Mouse (Mus musculus): ENCODE measurements around the gene Grifin. TPM values are rescaled to one million over a fixed set of nuclear protein-coding genes. Genes with fewer than 3 reads are reported as not detected.

Grifin gene
- polyA plus RNA-seq, 3 experiments from 2014 or later = 1.2 to 5.5 (median 1.9) TPM

DNA sequence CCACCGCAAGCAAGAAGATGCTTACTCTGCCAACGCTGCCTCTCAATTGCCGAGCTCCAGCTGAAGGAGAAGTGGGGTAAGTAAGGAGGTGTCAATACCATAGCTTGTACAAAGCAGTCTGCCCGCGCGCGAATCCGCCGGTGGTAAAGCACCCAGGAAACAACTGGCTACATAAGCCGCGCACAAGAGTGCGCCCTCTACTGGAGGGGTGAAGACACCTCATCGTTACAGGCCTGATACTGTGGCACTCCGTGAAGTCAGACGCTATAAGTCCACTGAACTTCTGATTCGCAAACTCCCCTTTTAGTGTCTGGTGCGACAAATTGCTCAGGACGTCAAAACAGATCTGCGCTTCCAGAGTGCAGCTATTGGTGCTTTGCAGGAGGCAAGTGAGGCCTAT is 18.5 kb downstream of the Grifin start:
- no peak for ATAC-seq

DNA sequence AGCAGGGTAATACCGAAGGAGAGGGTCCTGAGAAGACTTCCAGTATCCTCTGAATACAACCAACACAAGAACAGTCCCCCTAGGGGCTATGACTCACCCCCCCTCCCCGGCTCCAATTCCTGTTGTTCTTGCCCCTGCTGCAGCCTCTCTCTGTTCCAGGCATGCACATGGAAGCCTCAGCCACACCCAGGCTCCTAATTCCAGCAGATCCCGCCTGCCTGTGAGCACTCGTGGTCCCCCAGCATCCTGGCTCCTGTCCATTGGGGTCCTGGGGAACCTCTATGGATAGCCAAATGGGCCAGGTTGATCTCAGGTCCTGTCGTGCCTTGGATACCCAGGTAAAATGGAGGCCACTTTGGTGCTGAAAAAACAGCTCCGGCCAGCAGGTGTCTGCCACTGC is 19.2 kb downstream of the Grifin start:
- no peak for ATAC-seq

DNA sequence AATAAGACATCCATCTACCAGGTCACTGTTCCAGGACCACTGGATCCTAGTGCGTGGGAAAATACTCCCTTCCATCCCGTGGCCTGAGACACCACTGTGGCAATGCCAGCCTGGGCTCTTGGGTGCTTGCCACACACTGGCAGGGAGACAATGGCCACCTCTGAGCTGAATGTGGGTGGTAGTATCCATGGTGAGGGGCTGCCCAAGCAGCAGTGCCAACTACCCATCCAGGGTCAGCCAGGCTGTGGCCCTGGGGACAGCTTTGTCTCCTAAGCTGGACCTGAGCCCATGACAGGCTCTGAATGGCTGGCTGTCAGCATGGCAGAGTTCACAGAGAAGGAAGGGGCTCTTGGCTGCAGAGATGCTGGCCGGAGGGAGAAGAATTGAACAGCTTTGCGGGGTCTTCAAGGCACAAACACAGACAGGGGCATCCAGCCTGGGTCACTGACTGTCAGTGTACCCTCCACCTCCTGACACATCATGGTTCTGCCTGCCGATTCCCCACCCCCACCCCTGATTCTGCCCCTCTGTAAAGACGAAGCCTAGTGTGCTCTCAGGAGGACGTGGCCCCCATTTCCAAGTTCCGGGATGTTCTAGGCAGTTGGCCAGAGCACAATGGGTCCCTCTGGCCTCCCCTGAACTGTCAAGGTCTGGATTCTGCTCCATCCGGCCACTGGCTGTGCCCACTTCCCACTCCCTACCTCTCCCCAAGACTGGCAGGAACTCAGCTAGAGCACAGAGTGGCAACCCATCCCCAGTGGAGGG is 21.9 kb downstream of the Grifin start:
- no peak for ATAC-seq

DNA sequence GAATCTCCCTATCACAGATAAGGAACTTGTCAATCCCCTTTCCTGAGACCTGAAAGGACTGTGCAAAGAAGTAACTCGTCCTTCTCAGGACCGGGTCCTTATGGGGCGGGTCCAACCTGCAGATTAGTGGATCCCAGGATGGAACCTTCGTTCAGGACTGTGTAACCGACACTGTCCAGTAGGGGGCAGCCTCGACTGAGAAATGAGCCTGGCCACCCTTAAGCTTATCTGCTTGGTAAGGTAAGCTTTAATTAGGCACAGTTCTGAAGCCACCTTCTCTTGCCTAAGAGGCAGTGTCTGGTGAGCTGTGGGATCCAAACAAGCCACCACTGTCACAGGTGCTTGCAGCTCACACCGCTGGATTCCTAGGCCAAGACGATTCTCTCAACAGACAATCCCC is 24.8 kb downstream of the Grifin start:
- ATAC-seq = peak; percentile 78

DNA sequence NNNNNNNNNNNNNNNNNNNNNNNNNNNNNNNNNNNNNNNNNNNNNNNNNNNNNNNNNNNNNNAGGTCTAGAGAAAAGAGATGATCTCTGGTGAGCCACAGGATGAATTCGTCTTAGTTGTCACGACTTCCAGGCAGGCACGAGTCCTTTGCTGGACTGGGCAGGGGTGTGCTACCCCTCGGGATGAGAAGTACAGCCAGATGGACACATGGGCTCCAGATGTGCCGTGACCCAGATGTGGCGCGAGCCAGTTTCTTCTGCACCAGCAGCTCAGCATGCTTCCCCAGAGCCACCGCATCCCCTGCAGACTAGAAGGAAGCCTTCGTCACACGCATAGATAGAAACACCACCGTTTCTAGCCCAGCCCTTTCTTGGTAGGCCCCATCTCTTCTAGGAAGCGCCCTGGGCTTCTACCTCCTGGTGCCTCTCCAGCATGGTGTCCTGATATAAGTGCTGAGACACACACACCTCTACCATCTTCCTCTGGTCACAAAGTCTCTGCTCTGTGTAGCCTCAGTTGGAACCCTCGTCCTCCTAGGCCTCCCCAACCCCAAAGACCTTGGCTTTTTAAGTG is 26.7 kb downstream of the Grifin start:
- no peak for ATAC-seq

DNA sequence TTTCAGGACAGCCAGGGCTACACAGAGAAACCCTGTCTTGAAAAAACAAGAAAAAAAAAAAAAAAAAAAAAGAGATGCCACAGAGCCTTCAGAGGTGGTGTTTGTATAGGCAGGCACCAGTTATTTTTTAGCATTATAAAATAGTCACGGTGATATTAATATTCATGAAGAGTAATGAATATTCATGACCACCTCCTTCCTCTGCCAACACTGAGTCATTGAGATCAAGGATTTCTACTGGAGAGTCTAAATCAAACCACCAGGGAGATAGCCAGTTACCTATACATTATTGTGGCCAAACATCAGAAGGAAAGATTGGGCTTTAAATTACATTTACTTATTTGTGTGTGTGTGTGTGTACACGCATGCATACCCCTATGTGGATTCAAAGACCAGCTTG is 38.1 kb downstream of the Grifin start:
- no peak for ATAC-seq

DNA sequence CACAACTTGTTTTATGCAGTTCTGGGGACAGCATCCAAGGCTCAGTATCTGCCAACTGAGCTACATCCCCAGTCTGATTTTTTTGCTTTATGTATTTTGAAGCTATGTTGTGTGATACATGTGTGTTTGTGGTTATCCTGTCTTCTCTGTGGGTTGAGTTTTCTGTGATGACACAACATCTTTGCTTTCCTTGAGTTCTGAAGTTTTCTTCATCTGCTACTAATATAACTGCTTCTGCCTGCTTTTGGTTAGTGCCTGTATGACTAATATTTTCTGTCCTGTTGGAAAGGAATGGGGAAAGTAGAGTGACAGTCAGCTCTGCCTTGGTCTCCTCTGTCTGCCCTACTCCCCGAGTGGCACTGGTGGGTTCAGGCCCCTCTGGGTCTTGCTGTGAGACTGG is 43.7 kb downstream of the Grifin start:
- ATAC-seq = no peak

DNA sequence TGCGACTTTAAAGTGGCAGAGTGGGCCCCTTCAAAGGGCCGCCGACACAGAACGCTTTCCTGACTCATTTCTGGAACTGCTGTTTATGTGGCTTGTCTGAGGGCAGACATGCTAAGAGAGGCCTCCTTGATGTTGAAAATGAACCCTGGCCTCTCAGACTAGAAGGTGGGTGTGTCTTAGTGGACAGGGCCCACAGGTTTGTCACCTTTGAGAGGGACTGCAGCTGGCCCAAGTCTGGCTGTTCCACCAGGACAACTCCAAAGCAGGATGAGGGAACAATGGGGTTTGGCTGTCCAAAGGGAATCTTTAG is 47.0 kb downstream of the Grifin start:
- peak; percentile 46 for ATAC-seq

DNA sequence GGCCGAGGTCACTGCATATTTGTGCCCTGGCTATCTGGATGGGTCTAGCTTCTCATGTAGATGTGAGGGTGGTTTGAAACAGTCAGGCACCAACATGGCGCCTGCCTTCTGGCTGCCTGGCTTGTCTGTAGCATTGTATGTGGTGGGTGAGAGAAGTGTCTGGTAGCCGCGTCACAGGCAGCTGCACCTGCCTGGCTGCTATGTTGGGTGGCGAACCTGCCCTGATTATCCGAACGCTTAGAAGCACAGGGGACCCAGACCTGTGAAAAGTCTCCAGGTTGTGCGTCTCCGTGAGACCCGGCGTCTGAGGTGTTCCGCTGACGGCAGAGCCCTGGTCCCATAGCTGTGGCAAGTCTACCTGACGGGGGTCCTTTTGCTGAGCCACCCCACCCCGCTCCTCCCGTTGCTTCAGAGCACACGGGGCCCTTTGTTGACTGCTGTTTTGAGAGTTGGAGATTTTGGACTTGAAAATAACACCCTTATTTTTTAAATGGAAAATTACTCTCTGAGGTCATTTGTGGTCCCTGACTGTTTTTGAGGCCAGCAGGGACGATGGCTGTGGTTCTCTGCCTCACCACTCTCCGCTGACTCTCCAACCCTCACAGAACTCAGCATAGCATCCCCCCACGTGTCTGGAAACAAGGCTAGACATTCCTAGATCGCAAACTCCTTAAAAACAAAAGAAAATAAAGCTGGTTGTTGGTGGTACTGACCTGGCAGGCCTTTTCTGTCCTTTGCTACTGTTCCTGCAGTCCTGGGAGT is 47.5 kb downstream of the Grifin start:
- ATAC-seq = peak; percentile 35

DNA sequence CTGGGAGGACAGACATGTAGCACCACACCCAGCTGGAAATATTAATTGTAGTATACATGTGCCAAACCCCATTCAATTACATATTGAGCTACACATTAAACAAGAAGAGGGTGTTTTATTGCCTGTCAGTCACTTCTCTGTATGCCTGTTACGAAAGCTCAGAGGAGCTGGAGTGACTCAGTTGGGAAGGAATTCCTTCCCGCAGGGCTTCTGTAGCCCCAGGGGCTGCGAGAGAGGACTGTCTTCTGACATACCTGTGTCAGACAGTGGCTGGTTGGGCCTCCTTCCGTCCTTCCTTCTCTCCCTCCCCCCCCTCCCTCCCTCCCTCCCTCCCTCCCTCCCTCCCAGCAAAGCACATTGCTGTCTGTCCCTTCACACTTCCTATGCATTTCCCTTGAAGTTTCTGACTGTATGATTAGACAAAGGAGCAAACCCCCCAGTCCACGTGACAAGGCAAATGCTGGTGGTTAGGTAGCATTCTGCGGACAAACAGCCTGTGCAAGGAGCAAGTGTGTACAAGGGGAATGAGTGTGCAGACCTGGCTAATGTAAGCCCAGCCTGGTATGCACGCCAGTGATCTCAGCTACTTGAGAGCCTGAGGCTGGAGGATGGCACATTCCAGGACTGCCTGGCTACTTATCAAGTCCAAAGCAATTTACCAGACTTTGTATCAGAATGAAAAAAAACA is 49.9 kb downstream of the Grifin start:
- no peak for ATAC-seq

DNA sequence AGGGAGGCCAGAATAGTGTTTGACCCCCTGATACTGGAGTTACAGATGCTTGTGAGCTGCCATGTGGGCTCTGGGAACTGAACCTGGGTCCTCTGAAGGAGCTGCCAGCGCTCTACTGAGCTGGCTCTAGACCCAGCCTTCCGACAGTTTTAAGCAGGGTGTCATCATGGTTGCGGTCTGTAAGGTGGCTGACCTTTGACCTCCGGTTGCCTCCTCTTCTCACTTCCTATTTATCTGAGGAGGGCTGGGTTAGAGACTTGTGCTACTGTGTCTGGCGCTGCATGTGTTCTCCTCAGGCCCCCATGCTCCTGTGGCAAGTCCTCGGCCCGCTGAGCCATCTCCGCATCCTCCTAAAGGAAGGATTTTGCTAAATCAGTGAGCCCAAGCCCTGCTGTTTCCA is 51.0 kb downstream of the Grifin start:
- ATAC-seq = no peak

Other genes starting within 250 kb of the Grifin start
- 10 to 100 TPM; 18.8 to 24.9 (median 22.0) TPM for gene Mad1l1, start 243.5 kb downstream of the Grifin start, polyA plus RNA-seq (2017; shearing (Covaris generic))
- 10 to 100 TPM; 14.8 to 31.5 (median 20.5) TPM for gene Nudt1, start 243.4 kb downstream of the Grifin start, polyA plus RNA-seq (2017; shearing (Covaris generic))
- gene Mrm2, start 233.2 kb downstream of the Grifin start, polyA plus RNA-seq (2017; shearing (Covaris generic)) = 10 to 100 TPM in 2 of 3 experiments, 1 to 10 TPM in 1; 7.8 to 12.4 (median 10.8) TPM
- 1 to 10 TPM in 2 of 3 experiments, under 1 TPM in 1; 0.50 to 2.1 (median 1.6) TPM for gene Snx8, start 175.8 kb downstream of the Grifin start, polyA plus RNA-seq (2017; shearing (Covaris generic))
- gene Eif3b, start 145.7 kb downstream of the Grifin start, polyA plus RNA-seq (2017; shearing (Covaris generic)) = 10 to 100 TPM; 25.8 to 31.8 (median 29.5) TPM
- not detected for gene Gm4869, start 119.4 kb downstream of the Grifin start, polyA plus RNA-seq (2017; shearing (Covaris generic))
- 10 to 100 TPM; 25.6 to 35.2 (median 33.2) TPM for gene Chst12, start 59.5 kb downstream of the Grifin start, polyA plus RNA-seq (2017; shearing (Covaris generic))
- 10 to 100 TPM; 16.8 to 44.8 (median 23.1) TPM for gene Lfng, start 42.2 kb upstream of the Grifin start, polyA plus RNA-seq (2017; shearing (Covaris generic))
- 1 to 10 TPM; 2.8 to 4.2 (median 3.7) TPM for gene Ttyh3, start 84.0 kb upstream of the Grifin start, polyA plus RNA-seq (2017; shearing (Covaris generic))
- 10 to 100 TPM; 22.6 to 30.2 (median 27.3) TPM for gene Iqce, start 137.3 kb upstream of the Grifin start, polyA plus RNA-seq (2017; shearing (Covaris generic))
- 10 to 100 TPM; 14.0 to 14.1 (median 14.1) TPM for gene Brat1, start 139.9 kb upstream of the Grifin start, polyA plus RNA-seq (2017; shearing (Covaris generic))
- gene Amz1, start 159.1 kb upstream of the Grifin start, polyA plus RNA-seq (2017; shearing (Covaris generic)) = under 1 TPM; 0.41 to 0.50 (median 0.44) TPM